Mouse (Mus musculus) heart, embryonic 14.5 days (tissue): Measurements from ENCODE around the gene Tapbpl. TPM values are rescaled to one million over a fixed set of nuclear protein-coding genes. Genes with fewer than 3 reads are reported as not detected.

Source experiments
- ATAC-seq: fragments of 200-750 bp; cut with Nextera tagmentation; 2 replicates; pipeline ENCODE4 v1.8.0; 2017; ENCODE audit warnings: low read depth, moderate TSS enrichment; ENCODE audit not compliant: insufficient number of reproducible peaks, insufficient read depth, low FRiP score
- H3K27ac ChIP-seq, 2 experiments: fragments of 200-500 bp in 1 of 2; fragments of 300-500 bp in 1 of 2; sonication (generic) in 1 of 2; replicated peaks in 1 of 2; 2 replicates each; pipeline ENCODE4 v1.5.1; 2012 to 2014; ENCODE audit warnings: low read depth in 2 of 2, low read length in 2 of 2, control low read depth in 1 of 2, mild to moderate bottlenecking in 1 of 2, mixed read lengths in 1 of 2; ENCODE audit not compliant: control insufficient read depth in 1 of 2, insufficient read depth in 1 of 2
- H3K27me3 ChIP-seq: fragments of 300-500 bp; sonication (generic); 2 replicates; pipeline ENCODE4 v1.6.1; 2014; ENCODE audit warnings: mild to moderate bottlenecking, low read length, control low read depth; ENCODE audit not compliant: control insufficient read depth, insufficient read depth
- H3K36me3 ChIP-seq: fragments of 300-500 bp; sonication (generic); 2 replicates; pipeline ENCODE4 v1.6.1; 2014; ENCODE audit warnings: mild to moderate bottlenecking, control low read depth, low read length, mixed read lengths; ENCODE audit not compliant: control insufficient read depth, insufficient read depth
- H3K4me1 ChIP-seq, 2 experiments: fragments of 200-500 bp in 1 of 2; fragments of 300-500 bp in 1 of 2; sonication (generic) in 1 of 2; 2 replicates each; pipeline ENCODE4 v1.6.1; 2012 to 2014; ENCODE audit warnings: low read length in 2 of 2, control low read depth in 1 of 2, mixed read lengths in 1 of 2; ENCODE audit not compliant: control insufficient read depth in 2 of 2, insufficient read depth in 2 of 2
- H3K4me2 ChIP-seq: fragments of 300-500 bp; sonication (generic); 2 replicates; pipeline ENCODE4 v1.6.1; 2014; ENCODE audit warnings: mild to moderate bottlenecking, low read length
- H3K4me3 ChIP-seq, 2 experiments: fragments of 200-500 bp in 1 of 2; fragments of 300-500 bp in 1 of 2; sonication (generic) in 1 of 2; 2 replicates each; pipeline ENCODE4 v1.5.1; 2012 to 2014; ENCODE audit warnings: low read length in 2 of 2, mild to moderate bottlenecking in 2 of 2, control low read depth in 1 of 2, low read depth in 1 of 2, moderate library complexity in 1 of 2; ENCODE audit not compliant: control insufficient read depth in 1 of 2, insufficient read depth in 1 of 2
- H3K9ac ChIP-seq: fragments of 300-500 bp; sonication (generic); 2 replicates; pipeline ENCODE4 v1.6.1; 2014; ENCODE audit warnings: mild to moderate bottlenecking, low read length
- H3K9me3 ChIP-seq: fragments of 300-500 bp; sonication (generic); 2 replicates; pipeline ENCODE4 v1.6.1; 2016; ENCODE audit warnings: low read length, control low read depth; ENCODE audit not compliant: control insufficient read depth
- WGBS: fragments of 180-500 bp; shearing (Covaris S2); extraction: QIAGEN DNeasy Blood & Tissue Kit; methylation state at CpG from one replicate; pipeline ENCODE4 v1.1.7; 2014; 5-methylcytosine and 5-hydroxymethylcytosine counted together
- polyA plus RNA-seq: library from polyadenylated mRNA; unstranded; fragments of >200 nt; fragmentation: Nextera tagmentation; extraction: Ambion mirVana; gene quantifications from 2 replicates; pipeline ENCODE4 v1.2.1, GENCODE M21; 2014

Gene Tapbpl
- polyA plus RNA-seq, 1 experiment from 2014 or later = 4.0 TPM

DNA sequence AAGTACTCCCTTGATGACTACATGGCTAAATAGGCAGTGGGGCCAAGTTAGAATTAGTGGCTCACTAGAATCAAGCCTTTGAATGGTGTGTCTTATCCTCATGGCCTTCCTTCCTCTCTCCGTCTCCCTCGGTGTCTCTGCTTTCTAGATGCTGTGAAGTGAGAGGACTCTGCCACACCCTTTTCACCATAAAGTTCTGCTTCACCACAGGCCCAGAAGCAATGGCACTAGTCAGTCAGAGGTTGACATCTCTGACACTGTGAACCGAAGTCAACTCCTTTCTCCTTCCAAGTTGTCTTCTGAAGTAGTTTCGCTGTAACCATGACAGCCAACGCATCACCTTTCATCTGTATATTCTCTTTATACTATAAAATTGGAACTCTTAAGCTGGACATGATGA is 7.9 kb upstream of the Tapbpl start:
- H3K9ac ChIP-seq = no peak overlapping the region
- H3K36me3 ChIP-seq = no peaks in the 10 kb centered on the region
- H3K4me3 ChIP-seq = no peak overlapping the region
- H3K4me1 ChIP-seq = peaks cover 0 to 5% of the 10 kb centered on the region in 2 experiments; a peak in 3 of 4 replicates
- no peak for ATAC-seq
- no peak overlapping the region for H3K4me2 ChIP-seq
- H3K9me3 ChIP-seq = no peaks in the 10 kb centered on the region
- no peaks in the 10 kb centered on the region for H3K27me3 ChIP-seq
- WGBS = 80% methylated on average over 5 of the region's 5 CpGs
- no peak overlapping the region for H3K27ac ChIP-seq

DNA sequence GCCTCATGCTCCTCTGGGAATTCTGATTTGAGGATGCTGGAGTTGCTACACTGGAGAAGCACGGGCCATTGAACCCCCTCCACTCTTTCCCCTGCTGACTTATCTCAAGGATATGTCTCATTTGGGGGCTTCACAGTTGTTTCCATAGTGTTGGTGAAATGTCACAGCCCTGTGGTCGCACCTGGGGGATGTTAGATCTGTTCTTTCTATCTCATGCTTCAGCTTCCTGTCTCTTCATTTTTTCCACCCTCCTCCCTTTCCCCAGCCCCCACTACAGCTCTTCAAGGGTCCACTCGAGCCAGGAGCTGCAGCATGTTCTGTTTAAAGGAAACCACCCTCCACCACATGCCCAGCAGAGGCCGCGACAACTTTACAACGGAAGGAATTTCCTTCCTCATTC is 6.7 kb upstream of the Tapbpl start:
- H3K4me2 ChIP-seq = no peak overlapping the region
- no peak overlapping the region for H3K4me3 ChIP-seq
- H3K4me1 ChIP-seq = peaks cover 8 to 11% of the 10 kb centered on the region in 2 experiments
- ATAC-seq = no peak
- no peak overlapping the region for H3K9ac ChIP-seq
- H3K27me3 ChIP-seq = no peaks in the 10 kb centered on the region
- H3K36me3 ChIP-seq = no peaks in the 10 kb centered on the region
- no peaks in the 10 kb centered on the region for H3K9me3 ChIP-seq
- WGBS = 35% methylated on average over 6 of the region's 6 CpGs
- no peak overlapping the region for H3K27ac ChIP-seq

DNA sequence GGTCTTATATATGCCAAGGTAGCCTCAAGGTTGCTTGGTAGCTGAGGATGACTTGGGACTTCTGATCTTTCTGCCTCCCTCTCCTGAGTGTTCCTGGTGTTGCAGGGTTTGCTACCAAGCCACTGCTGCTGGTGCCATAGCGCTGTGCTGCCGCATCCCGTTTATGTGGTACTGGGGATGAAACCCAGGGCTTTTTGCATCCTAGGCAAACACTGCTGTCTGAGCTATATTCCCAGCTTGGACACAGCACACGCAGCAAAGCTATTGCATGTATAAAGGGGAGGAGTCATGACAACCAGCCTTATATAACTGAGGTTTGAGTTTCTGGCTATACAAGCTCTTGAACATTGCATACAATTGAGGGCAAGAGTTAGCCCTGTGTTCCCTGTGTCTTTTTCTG is 5.8 kb upstream of the Tapbpl start:
- no peaks in the 10 kb centered on the region for H3K27me3 ChIP-seq
- H3K4me1 ChIP-seq = peaks cover 8 to 11% of the 10 kb centered on the region in 2 experiments
- no peak overlapping the region for H3K9ac ChIP-seq
- H3K27ac ChIP-seq = no peak overlapping the region
- no peaks in the 10 kb centered on the region for H3K9me3 ChIP-seq
- 86% methylated on average over 4 of the region's 4 CpGs for WGBS
- H3K36me3 ChIP-seq = no peaks in the 10 kb centered on the region
- no peak overlapping the region for H3K4me3 ChIP-seq
- no peak for ATAC-seq
- H3K4me2 ChIP-seq = no peak overlapping the region

DNA sequence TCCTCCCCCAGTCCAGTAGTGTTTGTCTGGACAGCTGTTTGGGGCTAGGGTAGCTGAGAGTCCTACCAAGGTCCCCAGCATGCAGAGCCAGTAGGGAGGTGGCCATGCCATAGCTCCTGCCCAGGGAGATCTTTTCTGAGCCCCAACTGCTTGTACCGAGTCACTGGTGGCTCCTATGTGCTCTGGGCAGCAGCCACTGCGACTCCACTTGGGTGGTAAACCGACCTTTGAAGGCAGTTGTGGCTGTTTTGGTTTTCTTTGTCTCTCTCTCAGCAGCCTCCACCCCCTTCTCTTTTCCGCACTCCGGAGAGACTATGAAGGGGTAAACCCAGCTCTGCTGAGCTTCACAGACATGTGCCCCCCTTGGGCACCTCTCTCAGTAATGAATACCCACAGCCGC is 5.1 kb upstream of the Tapbpl start, which contains the start of gene Cd27:
Gene Cd27, minus strand, starts transcription at position 229 of the 400 bp plus-strand sequence.
- peaks cover 12 to 16% of the 10 kb centered on the region in 2 experiments for H3K4me1 ChIP-seq
- no peak within 1 kb of the TSS for H3K27ac ChIP-seq
- H3K9ac ChIP-seq = no peak within 1 kb of the TSS
- 58% methylated on average over 6 of the region's 6 CpGs for WGBS
- H3K4me3 ChIP-seq = no peak within 1 kb of the TSS
- H3K27me3 ChIP-seq = no peaks in the 10 kb centered on the region
- H3K4me2 ChIP-seq = no peak within 1 kb of the TSS
- no peak for ATAC-seq
- H3K36me3 ChIP-seq = no peaks in the 10 kb centered on the region
- no peaks in the 10 kb centered on the region for H3K9me3 ChIP-seq

DNA sequence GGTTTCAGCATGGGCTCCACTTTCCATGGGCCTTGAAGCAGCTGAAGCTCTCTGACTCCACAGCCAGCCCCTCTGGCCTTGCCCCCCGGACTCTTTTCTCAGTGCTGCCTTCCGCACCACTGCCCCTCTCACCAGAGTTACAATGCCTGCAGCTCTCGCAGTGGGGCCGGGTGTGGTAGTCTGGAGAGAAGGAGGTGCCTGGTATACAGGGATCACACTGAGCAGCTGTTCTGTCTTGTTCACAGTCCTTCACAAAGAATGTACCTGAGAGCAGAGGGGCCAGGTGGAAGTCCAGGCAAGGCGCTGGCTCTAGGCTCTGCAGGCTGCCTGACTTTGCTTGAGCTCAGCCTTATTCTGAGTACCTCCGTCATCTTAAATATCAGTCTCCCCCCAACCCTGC is 4.7 kb upstream of the Tapbpl start:
- WGBS = 67% methylated on average over 6 of the region's 6 CpGs
- Histone ChIP-seq H3K9me3 (no peaks in the 10 kb centered on the region), H3K27me3 (no peaks in the 10 kb centered on the region), H3K4me2 (no peak overlapping the region), H3K9ac (no peak overlapping the region), H3K27ac (no peak overlapping the region), H3K4me1 (peaks cover 14 to 16% of the 10 kb centered on the region in 2 experiments), H3K36me3 (no peaks in the 10 kb centered on the region), H3K4me3 (no peak overlapping the region)
- no peak for ATAC-seq

DNA sequence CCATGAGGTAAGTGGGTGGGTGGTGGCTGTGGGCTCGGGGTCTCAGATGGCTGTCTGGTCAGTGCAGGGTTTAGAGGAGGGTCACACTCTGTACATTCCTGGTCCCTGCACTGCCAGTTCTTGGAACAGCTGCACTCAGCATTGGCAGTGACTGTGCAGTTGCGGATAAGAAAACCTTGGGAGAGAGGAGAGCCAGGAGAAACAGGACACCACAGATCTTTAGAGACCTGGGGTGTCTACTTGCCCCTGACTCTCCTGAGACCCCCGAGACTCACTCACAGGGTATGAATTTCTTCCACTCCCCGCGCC is 2.8 kb upstream of the Tapbpl start:
- Histone ChIP-seq H3K4me2 (peak overlapping the region; percentile 31), H3K9me3 (no peaks in the 10 kb centered on the region)

DNA sequence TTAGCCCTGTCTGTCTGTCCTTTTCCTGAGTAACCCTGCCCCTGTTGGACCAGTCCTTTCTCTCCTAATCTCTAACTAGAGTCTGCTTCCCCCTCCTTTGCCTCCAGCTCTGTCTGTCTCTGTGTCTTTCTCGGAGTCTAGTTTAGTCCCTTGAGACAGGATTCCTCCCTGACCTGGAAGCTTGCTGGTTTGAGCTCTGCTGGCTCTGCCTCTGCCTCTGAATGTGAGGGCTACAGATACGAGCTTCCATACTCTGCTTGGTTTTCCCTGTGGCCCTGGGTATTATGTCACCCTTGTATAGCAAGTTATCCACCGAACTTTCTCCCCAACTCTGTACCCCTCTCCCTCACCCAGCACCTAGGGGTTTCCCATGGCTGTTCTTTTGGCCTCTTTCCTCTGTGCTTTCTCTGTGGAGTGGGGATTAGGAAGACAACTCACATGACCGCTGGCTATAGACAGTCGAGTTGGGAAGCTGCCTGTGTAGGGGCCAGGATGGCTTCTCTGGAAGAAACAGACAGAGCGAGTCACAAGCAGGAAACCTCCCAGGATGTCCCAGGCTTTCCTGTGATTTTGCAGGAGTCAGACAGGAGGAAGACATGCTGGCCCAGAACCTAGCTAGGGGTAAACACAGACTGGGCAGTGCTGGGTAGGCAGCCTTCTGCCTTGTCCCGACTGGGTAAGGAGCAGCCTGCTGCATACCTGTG is 2.3 kb upstream of the Tapbpl start:
- H3K9me3 ChIP-seq = no peaks in the 10 kb centered on the region
- no peaks in the 10 kb centered on the region for H3K36me3 ChIP-seq
- H3K4me3 ChIP-seq = no peak overlapping the region
- peaks cover 16 to 21% of the 10 kb centered on the region in 2 experiments for H3K4me1 ChIP-seq
- H3K27ac ChIP-seq = peak overlapping the region; percentile 47 to 51; a peak in 2 of 4 replicates
- WGBS = 40% methylated on average over 7 of the region's 7 CpGs
- H3K27me3 ChIP-seq = no peaks in the 10 kb centered on the region
- H3K9ac ChIP-seq = peak overlapping the region; percentile 25; the same call in 1 of the 2 replicates
- no peak for ATAC-seq
- H3K4me2 ChIP-seq = peak overlapping the region; percentile 31; the same call in 1 of the 2 replicates

More for the DNA sequence above, 2.8 kb upstream of the Tapbpl start:
- H3K9ac ChIP-seq = peak overlapping the region; percentile 25; the same call in 1 of the 2 replicates
- peak overlapping the region; percentile 28 to 51; a peak in 1 of 4 replicates for H3K27ac ChIP-seq
- H3K36me3 ChIP-seq = no peaks in the 10 kb centered on the region
- H3K4me1 ChIP-seq = peaks cover 16 to 21% of the 10 kb centered on the region in 2 experiments
- whole genome bisulfite sequencing = 60% methylated on average over 5 of the region's 5 CpGs
- no peak overlapping the region for H3K4me3 ChIP-seq
- no peak for ATAC-seq
- H3K27me3 ChIP-seq = no peaks in the 10 kb centered on the region

DNA sequence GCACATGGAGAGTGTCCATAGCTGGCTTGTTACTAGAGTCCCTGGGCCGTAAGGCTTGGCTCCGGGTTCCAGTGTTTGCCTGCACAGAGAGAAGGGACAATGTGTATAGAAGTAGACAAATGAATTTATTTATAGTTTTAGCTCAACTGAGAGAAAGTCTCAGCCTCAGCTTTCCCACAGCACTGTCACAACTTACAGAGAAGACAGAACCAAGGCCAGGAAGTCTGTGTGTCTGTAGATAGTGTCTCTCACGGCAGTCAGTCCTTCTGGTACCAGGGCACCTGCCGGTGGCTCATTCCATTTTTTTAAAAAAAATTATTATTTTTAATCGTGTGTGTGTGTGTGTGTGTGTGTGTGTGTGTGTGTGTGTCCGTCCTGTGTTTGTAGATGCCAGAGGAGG is 856 bp upstream of the Tapbpl start:
- Histone ChIP-seq H3K4me2 (peak overlapping the region; percentile 96), H3K27me3 (no peaks in the 10 kb centered on the region), H3K27ac (peak overlapping the region in 1 of 2 experiments; percentile 80; a peak in 2 of 4 replicates), H3K9me3 (no peaks in the 10 kb centered on the region), H3K4me1 (peaks cover 16 to 21% of the 10 kb centered on the region in 2 experiments), H3K36me3 (no peaks in the 10 kb centered on the region), H3K4me3 (no peak overlapping the region), H3K9ac (no peak overlapping the region)
- no peak for ATAC-seq
- 67% methylated on average over 6 of the region's 6 CpGs for WGBS
